Mouse (Mus musculus) thymus, postnatal 14 days (tissue): ENCODE measurements around the gene Cdkn2aip.

ENCODE experiments used
- DNase-seq: peaks from one replicate; pipeline ENCODE4 v3.0.0; 2021

The Cdkn2aip gene

DNA sequence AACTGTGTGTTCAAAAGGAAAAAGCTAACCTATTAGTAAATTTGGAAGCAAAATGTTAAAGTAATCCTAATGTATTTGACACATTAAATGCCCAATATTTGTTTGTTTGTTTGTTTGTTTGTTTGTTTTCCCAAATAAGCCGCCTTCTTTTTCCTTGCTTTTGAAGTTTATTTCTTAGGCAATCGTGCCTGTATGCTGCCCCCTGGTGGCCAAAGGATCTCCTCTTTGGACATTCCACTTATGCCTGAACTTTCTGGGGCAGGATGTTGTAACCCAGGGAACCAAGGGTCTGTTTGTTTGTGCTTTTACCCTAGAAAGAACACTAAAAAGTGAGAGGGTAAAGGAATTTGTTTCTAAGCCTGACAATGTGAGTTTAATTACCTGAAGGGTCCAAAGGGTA is 20.6 kb downstream of the Cdkn2aip start:
- DNase-seq: peak; percentile 80

DNA sequence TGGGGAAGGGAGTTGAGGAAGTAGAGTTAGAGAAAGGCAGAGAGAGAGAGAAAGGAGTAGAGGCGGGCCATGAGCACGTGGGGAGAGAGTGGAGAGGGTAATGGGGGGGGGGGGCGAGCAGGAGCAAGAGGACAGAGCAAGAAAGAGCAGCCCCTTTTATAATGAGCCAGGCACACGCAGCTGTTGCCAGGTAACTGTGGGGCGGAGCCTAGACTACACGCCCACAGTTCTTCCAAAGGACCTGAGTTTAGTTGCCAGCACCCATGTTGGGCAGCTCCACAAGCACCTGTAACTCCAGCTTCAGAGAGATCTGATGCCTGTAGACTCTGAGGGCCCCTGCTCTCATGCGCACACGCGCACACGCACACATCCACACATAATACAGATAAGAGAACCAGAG is 21.9 kb downstream of the Cdkn2aip start:
- DNase-seq: no peak

DNA sequence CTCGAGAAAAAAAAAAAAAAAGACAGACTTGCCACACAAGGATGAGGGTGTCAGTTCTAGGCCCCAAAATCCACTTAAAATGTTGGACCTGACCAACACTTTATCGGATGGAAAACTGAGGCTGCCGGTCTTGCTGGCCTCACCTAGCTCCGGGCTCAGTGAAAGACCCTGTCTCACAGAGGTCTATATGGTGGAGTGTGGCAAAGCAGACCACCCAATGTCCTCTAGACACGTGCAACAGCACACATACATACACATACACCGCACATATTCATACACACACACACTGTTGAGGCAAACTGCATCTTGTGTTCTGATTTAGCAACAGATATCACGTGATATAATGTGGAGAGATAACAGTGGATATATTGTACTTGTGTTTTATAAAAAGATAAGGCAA is 22.4 kb downstream of the Cdkn2aip start:
- no peak for DNase-seq

GRCm38 (mm10) chr8:47690674-47691078 is 23.1 kb downstream of the Cdkn2aip start:
- DNase-seq: no peak

DNA sequence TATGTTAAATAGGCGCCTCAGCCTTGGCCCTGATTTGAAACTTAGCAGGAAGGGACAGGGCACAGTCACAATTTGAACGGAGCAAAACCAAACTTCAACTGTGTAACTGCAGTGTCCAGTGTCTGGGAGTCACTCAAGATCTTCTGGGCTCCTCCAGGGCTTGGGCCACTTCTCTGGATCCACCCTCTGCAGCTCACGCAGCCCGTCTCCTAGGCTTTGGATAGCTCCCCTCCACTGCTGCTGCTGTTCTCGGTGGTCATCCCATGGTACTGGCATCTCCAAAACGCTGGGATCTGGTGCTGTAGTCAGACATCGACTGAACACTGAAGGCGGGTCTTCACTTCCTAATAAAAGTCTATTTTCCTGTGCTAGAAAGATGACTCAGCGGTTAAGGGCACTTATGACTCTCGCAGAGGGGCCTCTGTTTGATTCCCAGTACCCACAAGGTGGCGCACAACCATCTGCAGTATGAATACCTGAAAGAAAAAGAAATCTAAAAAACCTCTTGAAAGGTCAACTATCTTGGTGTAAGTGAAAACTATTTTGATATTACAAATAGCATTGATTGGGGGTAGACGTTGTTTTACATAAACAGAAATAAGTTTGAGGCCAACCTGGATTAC is 23.9 kb downstream of the Cdkn2aip start:
- DNase-seq: peak; percentile 72

DNA sequence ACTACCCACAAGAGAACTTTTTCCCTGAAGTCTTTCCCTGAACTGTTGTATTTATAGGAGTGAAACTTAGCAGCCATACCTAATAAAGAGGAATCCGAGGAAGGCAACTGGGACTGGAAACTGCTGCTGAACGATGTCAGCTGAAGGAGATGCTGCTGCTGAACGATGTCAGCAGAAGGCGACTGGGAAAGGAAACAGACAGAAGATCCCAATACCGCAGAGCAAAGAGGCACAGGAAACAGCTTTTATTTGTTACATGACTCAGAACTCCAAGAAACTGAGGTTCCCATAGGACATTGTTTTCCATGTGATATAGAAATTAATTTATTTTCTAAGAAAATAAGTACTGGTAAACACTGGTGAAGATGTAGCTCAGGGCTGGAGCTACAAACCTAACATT is 29.3 kb downstream of the Cdkn2aip start:
- no peak for DNase-seq

DNA sequence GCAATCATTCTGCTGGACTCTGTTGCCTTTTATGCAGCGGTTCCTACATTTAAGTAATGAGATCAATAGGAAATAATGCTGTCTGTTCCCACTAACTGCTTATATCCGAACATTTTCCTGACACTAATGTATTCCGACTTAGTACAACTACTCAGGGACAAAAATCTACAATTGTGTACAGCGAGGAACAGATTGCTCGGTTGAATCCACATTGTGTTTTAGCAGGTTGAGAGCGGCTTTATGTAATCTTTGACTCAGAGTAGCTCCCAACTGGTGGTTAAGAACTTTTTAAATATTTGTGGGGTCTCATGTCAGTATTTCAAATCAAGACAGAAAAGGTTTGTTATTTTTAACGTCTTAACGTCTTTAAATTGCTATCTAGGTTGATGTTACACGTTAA is 29.7 kb downstream of the Cdkn2aip start:
- DNase-seq: no peak

DNA sequence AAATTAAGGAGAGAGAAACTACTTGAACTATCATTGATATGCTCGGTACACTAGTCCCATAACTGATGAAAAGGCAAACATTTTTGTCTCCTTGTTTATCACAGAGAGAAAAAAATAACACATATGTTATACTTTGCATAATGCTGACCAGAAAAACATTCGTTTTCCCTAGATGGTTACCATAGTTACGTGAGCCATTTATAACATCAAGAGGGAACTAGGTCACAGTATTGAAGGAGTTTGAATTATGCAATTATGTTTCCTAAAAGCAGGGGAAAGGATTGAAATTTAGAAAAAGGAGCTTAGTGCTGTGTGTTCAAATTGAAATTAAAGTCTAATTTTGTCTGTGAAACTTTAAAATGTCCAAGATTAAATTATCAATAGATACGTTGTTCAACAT is 33.4 kb downstream of the Cdkn2aip start:
- no peak for DNase-seq

DNA sequence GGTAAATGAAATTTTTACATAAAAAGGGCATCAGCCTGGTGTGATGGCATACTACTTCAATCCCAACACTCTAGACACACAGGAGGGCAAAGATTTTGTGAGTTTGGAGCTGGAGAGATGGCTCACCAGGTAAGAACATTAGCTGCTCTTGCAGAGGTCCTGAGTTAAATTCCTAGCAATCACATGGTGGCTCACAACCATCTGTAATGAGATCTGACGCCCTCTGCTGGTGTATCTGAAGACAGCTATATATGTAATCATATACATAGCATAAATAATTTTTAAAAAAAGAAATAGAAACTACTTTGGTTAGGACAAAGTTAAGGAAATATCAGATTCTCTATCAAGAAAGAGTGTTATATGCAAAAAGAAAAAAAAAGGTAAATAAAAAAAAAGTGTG is 34.1 kb downstream of the Cdkn2aip start:
- DNase-seq: no peak

GRCm38 (mm10) chr8:47676631-47677030 is 37.1 kb downstream of the Cdkn2aip start:
- no peak for DNase-seq

GRCm38 (mm10) chr8:47676224-47676623 is 37.5 kb downstream of the Cdkn2aip start:
- DNase-seq: no peak

DNA sequence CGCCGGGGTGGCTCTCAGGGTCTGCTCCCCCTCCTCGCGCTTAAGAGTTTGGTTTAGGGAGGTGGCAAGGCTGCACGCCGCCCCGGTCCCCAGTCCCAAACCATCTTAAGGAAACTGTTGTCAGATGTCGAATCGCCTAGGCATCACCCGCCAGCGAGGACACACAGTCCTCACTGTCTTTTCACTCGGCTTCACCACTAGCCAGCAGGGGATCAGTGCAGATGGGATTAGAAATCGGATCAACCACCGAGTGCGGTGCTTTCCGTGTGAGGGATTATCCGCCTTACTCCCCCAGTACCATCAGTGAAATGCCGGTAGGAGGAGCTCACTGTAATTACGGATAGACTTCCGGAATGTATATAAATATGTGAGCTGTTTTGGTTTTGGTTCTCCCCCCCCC is 37.9 kb downstream of the Cdkn2aip start:
- peak; percentile 65 for DNase-seq

GRCm38 (mm10) chr8:47674777-47675710 is 38.7 kb downstream of the Cdkn2aip start, which contains the start of gene Ing2:
TSS of gene Ing2 (minus strand) at chr8:47675556.
- DNase-seq: peak; percentile 100

GRCm38 (mm10) chr8:47674140-47674776 is 39.5 kb downstream of the Cdkn2aip start:
- no peak for DNase-seq

DNA sequence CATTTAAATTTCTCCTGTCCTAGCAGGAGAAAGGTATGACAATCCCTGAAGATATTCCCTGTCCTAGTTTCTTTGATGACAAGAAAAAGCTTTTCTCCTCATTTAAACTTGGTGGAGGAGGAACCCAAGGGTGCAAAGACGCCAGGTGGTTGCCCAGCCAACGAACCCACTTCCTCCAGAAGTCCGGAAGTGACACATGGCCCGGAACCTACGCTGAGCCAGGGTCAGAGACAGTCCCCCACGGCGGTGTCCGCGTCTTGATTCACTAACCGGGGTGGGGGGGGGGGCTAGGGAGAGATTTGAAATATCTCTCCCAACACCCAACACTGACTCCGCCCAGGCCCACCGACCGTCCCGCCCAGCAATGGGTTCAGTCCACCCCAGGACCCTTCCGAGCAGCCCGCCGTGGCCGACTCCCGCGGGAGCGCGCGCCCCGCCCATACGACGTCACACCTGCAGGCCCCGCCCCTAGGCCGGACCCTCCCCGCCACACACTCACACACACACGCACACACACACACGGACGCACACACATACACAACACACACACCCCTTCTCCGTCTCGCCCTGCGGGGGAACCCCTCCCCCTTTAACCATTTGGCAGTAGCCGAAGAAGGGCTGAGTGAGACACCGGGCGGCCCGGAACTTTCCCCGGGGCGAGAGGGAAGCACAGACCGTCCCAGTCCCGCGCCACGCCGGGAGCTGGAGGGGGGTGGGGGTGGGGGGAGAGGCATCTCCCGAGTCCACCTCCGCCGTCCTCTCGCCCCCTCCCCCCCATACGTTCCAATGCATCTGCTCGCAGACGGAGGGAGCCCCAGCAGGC is 40.2 kb downstream of the Cdkn2aip start:
- DNase-seq: peak; percentile 94

- DNase-seq: no peak
Measured at GRCm38 (mm10) chr8:47664231-47664785, 49.4 kb downstream of the Cdkn2aip start.

GRCm38 (mm10) chr8:47663201-47663600 is 50.5 kb downstream of the Cdkn2aip start:
- DNase-seq: no peak

DNA sequence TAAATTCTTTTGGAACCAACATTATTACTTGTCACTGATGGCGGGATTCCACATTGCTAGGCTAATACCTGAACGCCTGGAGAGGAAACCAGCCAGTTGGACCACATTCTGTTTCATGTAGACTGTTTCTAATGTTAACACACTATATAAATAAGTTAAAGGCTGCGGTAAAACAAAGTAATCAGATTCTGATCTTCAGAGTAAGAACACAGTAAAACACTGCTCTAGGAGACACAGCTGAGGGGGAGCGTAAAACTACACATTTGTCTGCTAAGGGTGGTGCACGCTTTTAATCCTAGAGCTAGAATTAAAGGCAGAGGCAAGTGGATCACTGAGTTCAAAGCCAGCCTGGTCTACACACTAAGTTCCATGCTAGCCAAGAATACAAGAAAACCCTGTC is 51.0 kb downstream of the Cdkn2aip start:
- DNase-seq: no peak

DNA sequence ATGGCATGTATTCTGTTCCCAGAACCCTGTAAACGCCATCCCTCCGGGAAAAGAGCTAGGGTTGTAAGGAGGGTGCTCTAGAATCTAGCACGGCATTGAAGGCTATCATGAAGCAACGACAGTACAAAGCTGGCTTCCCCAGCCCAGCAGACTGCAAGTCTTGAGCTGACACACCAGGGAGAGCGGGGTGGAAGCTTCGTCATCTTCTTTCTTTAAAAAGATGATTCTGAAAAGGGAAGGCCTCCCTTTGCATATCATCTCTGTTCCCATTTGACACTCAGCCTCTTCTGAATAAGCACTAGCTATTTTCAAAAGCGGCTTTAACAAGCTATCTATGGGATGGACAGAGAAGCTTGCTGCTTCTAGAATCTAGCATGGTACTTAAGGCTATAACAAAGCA is 53.3 kb downstream of the Cdkn2aip start:
- no peak for DNase-seq

- DNase-seq: no peak
Measured at GRCm38 (mm10) chr8:47659463-47659862, 54.3 kb downstream of the Cdkn2aip start.
